Mouse (Mus musculus): ENCODE results near the gene Gm10645. TPM values are rescaled to one million over a fixed set of nuclear protein-coding genes. Genes with fewer than 3 reads are reported as not detected.

The Gm10645 gene
- total RNA-seq, 2 experiments from 2014 or later, result not detected

DNA sequence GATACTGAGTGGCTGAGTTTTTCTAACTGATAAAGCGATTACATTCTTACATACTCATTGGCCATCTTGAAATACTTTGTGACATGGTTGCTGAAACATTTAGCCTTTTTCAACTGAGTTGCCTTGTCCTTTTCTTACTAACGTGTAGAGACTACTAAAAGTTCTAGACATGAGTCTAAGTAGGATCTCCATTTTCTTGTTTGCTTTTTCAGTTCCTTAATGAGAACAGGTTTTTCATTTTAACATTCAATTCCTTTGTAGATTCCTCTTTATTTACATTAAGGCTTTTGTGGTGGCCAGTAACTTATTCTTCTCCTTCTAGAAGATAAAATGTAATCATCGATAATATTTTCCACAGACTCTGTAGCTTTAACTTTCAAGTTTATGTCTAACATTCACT, 3.2 kb upstream of the Gm10645 start:
- no peak for DNase-seq (ENCODE audit: low spot score)

DNA sequence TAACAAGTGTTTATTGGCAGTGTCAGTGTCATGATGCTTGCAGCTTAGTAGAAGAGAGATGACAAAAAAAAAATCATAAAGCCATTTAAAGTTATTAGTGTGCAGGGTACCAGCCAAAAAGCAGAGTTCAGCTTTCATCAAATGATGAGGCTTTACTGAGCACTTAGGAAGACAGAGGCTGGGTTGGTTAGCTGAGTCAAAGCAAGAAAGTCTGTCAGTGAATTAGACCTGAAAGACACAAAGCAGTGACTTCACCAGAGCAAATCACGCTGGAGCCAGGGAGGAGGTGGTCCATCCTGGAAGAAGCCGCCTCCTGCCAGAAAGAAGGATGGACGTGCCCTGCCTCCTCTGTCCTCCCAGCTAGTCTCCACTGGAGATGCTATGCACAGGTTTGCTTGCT, 2.0 kb upstream of the Gm10645 start:
- no peak for DNase-seq (ENCODE audit: low spot score)

DNA sequence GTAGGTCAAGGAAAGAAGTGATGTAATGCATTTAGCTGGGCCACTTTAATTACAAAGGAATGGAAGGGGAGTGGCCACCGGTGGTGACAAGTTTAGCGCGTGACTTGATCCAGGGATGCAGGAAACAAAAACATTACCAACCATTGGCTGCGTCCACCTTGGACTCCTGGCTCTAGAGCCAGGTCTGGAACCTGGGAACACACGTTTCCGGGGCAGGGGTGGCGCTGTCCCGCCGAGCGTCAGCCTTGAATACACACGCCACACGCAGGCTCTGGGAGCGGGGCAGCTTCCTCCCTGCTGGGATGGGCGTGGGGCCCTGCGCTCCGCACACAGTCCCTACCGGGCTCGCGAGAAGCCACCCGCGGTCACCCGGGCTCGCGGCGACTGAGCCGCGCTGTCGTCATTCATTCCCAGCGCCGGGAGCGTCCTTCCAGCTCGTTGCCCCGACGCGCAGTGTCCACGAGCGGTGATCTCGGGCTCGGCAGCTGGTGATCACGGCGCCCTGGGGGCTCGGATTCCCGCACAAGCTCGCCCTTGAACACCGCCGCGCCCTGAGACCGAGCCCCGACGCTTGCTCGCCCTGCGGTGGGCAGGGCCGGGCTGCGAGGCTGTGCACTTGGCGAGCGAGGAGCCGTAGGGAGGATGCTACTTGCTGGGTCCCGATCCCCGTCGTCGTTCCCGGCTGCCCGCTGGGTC, 587 bp downstream of the Gm10645 start, which contains the start of gene Tbc1d9:
Tbc1d9 (plus strand) TSS at position 118 of the 696 bp plus-strand sequence.
- DNase-seq (ENCODE audit: low spot score), result peak; percentile 40

GRCm38 (mm10) chr8:83160613-83161012, 5.4 kb downstream of the Gm10645 start:
- no peak for DNase-seq (ENCODE audit: low spot score)

- no peak for DNase-seq (ENCODE audit: low spot score)
Measured at GRCm38 (mm10) chr8:83159615-83160014, 6.4 kb downstream of the Gm10645 start.

GRCm38 (mm10) chr8:83158971-83159370, 7.0 kb downstream of the Gm10645 start:
- no peak for DNase-seq (ENCODE audit: low spot score)

- DNase-seq (ENCODE audit: low spot score), result no peak
Measured at GRCm38 (mm10) chr8:83155110-83155509, 10.9 kb downstream of the Gm10645 start.

DNA sequence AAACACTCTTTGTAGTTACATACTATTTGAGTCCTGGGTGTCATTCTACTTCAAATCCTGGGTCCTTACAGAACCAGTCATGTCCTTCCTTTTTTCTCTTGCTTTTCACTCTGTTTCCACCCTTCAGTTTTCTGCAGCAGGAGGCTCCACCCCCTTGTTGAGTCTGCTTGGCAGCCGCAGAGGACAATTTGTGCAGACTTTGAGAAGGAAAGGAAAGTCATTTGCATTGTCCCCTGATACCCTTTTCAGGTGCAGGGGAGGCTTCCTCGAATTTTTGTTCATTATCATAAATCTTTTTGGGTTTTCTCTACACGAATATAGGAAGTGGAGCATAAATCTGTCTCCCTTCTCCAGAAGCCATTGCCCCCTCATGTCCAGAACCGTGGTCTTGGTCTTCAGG, 13.5 kb downstream of the Gm10645 start:
- no peak for DNase-seq (ENCODE audit: low spot score)

DNA sequence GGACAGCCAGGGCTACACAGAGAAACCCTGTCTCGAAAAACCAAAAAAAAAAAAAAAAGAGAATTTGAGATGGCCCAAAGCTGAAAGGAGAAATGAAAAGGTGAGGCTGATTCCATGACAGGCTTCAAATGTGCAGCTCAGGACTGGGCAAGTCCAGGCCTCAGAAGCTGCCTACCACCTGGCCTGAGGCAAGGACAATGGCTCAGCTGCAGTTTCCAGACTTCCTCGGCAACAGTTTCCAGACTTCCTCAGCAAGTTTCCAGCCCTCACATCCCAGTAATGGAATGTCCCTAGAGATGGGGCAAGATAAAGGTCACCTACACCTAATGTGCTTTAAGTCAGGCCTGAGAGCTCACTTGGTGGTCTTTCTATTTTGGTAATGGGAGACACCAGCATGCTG, 13.9 kb downstream of the Gm10645 start:
- DNase-seq (ENCODE audit: low spot score), result no peak

- no peak for DNase-seq (ENCODE audit: low spot score)
Measured at GRCm38 (mm10) chr8:83149124-83149523, 16.8 kb downstream of the Gm10645 start.

GRCm38 (mm10) chr8:83145421-83145820, 20.5 kb downstream of the Gm10645 start:
- DNase-seq (ENCODE audit: low spot score), result no peak

DNA sequence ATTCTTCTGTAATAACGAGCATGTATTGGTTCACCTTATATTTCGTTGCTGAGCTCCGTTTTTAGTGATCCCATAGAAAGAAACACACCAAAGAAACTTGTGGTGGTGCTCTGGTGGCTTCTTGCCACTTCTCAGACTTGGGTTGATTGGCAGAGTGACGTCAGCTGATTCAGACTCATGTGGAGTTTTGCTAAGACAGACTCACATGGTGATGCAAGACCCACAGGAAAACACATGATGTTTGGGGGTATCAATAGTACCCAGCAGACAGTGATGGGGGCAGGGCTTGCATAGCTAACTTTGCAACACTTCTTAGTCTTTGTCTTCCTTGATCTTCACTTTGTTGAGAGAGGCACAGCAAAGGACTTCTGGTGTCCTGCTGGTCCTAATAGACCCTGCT, 21.4 kb downstream of the Gm10645 start:
- DNase-seq (ENCODE audit: low spot score), result no peak

DNA sequence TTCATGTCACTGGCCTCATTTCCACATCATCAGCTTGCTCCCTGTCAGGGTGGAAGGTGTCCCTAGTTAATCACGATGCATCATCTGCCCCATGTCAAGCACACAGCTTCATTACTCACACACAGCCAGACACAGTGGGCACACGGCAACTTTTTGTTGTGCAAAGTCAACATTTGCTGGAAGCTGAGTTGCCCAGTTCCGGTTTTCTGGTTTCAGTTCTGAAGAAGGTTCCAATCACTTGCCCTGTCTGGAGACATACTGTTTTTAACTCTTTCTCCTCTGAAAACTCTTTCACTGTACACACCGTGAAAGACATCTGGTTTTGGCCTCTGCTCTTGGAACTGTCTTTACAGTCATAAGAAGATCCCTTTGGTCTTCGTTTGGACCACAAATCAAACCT, 24.6 kb downstream of the Gm10645 start:
- DNase-seq (ENCODE audit: low spot score), result no peak

DNA sequence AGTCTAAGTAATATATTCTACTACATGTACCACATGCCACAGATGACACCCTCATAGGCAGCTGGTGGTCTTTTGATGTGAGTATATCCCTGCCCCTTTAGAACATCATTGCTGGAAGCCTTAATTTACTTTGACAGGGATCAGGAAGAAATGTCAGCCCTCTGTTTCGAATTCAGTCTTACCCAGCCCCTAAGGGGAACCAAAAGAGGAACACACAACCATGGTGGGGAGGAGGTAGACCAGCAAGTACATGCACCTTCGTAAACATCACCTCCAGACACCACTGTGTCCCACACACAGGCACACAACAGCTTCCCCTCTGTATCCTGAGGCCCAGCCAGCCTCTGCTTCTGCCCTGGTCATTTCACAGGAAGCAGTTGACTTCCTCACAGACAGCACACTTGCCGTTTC, 25.3 kb downstream of the Gm10645 start:
- DNase-seq (ENCODE audit: low spot score), result no peak

GRCm38 (mm10) chr8:83140068-83140467, 25.9 kb downstream of the Gm10645 start:
- no peak for DNase-seq (ENCODE audit: low spot score)

GRCm38 (mm10) chr8:83135086-83135485, 30.9 kb downstream of the Gm10645 start:
- DNase-seq (ENCODE audit: low spot score), result no peak

Other genes with a start within 250 kb of the Gm10645 start
- gene Tbc1d9, start 818 bp downstream of the Gm10645 start, total RNA-seq (2021), result 1 to 10 TPM in 1 of 2 experiments, under 1 TPM in 1; 0.64 to 1.3 TPM
- not detected for gene Ucp1, start 124.2 kb upstream of the Gm10645 start, total RNA-seq (2021)
- gene Elmod2, start 166.3 kb upstream of the Gm10645 start, total RNA-seq (2021), result 1 to 10 TPM; 5.2 to 6.9 TPM
- gene Mgat4d, start 182.3 kb upstream of the Gm10645 start, total RNA-seq (2021), result not detected
- not detected for gene Clgn, start 223.7 kb upstream of the Gm10645 start, total RNA-seq (2021)

Data from gastrocnemius, adult 18-20 months (tissue).